29 mouse cellular contexts compared by ENCODE assay signal in genomic region chrX:153742493-153742892, GRCm38 (mm10). TPM values are rescaled to one million over a fixed set of nuclear protein-coding genes. Genes with fewer than 3 reads are reported as not detected.
"Had no signal": no experiment of that assay in that cellular context is flagged by ENCODE, and none has a peak within 500 bp of the region (broad histone marks: within the 10 kb centered on the region; RNA-seq: fewer than 3 reads in every experiment).

No protein-coding gene starts in this region.

- H3K9me3 ChIP-seq: embryonic facial prominence, embryonic 12.5 days; embryonic facial prominence, embryonic 13.5 days; embryonic facial prominence, embryonic 15.5 days; forebrain, embryonic 10.5 days; forebrain, embryonic 12.5 days; forebrain, embryonic 13.5 days; forebrain, embryonic 15.5 days; heart, embryonic 10.5 days had no signal

- DNase-seq: cerebellum, adult 8-10 months; cerebellum, adult 9-10 months; cerebellum, adult 9-11 months; cerebellum, postnatal 10 days; cerebellum, postnatal 14 days; cerebellum, postnatal 25 days; cerebellum, postnatal 36 days; embryo, embryonic 11 days; forebrain, postnatal 0 days; gastrocnemius, adult 2 months; gastrocnemius, postnatal 10 days; gastrocnemius, postnatal 14 days; gastrocnemius, postnatal 25 days; gastrocnemius, postnatal 36 days; heart, adult 11 months; heart, adult 18-20 months; heart, adult 2 months had no signal

- H3K36me3 ChIP-seq: embryonic facial prominence, embryonic 12.5 days; embryonic facial prominence, embryonic 13.5 days; embryonic facial prominence, embryonic 15.5 days; forebrain, embryonic 12.5 days; forebrain, embryonic 15.5 days; heart, embryonic 10.5 days had no signal

- H3K4me3 ChIP-seq: embryonic facial prominence, embryonic 12.5 days; embryonic facial prominence, embryonic 13.5 days; embryonic facial prominence, embryonic 15.5 days; erythroblast, embryonic 14.5 days; forebrain, embryonic 10.5 days; forebrain, embryonic 12.5 days; forebrain, embryonic 13.5 days; forebrain, embryonic 15.5 days; gastrocnemius, adult 2 months; heart, adult 2 months; heart, embryonic 10.5 days had no signal

- H3K4me2 ChIP-seq: embryonic facial prominence, embryonic 12.5 days; embryonic facial prominence, embryonic 13.5 days; embryonic facial prominence, embryonic 15.5 days; forebrain, embryonic 12.5 days; forebrain, embryonic 13.5 days; forebrain, embryonic 15.5 days; heart, embryonic 11.5 days had no signal

- H3K27ac ChIP-seq: embryonic facial prominence, embryonic 12.5 days; embryonic facial prominence, embryonic 15.5 days; forebrain, embryonic 10.5 days; forebrain, embryonic 12.5 days; forebrain, embryonic 13.5 days; forebrain, embryonic 15.5 days; gastrocnemius, adult 2 months; heart, adult 2 months; heart, embryonic 10.5 days had no signal

- H3K27me3 ChIP-seq: embryonic facial prominence, embryonic 12.5 days; embryonic facial prominence, embryonic 13.5 days; embryonic facial prominence, embryonic 15.5 days; forebrain, embryonic 12.5 days; forebrain, embryonic 13.5 days; forebrain, embryonic 15.5 days had no signal

- ATAC-seq: forebrain, embryonic 13.5 days; forebrain, embryonic 14.5 days; forebrain, embryonic 15.5 days; forebrain, embryonic 16.5 days; forebrain, postnatal 0 days had no signal

- H3K9ac ChIP-seq: embryonic facial prominence, embryonic 12.5 days; embryonic facial prominence, embryonic 13.5 days; embryonic facial prominence, embryonic 15.5 days; forebrain, embryonic 12.5 days; forebrain, embryonic 13.5 days; forebrain, embryonic 15.5 days; forebrain, postnatal 0 days had no signal

- H3K4me1 ChIP-seq: embryonic facial prominence, embryonic 12.5 days; embryonic facial prominence, embryonic 13.5 days; embryonic facial prominence, embryonic 15.5 days; forebrain, embryonic 10.5 days; forebrain, embryonic 12.5 days; forebrain, embryonic 13.5 days; forebrain, embryonic 15.5 days; heart, embryonic 10.5 days had no signal

RNA-seq across cellular contexts. Expression of gene Kctd12b, which starts 46.3 kb away (rescaled TPM):
- polyA plus RNA-seq: erythroblast, embryonic 14.5 days had no signal
